Mouse (Mus musculus) CH12.LX (cell line): ENCODE measurements at regions not wholly inside any gene's neighbourhood (a gene's known extent, or its start where the extent isn't known, plus 50 kb on each side); places are given as distances from the start of the nearest gene placed in this dataset.

Experiments
- DNase-seq: peaks from one replicate; pipeline ENCODE4 v3.0.0-alpha.2; 2013; ENCODE audit errors: extremely low read depth
- H3K27ac ChIP-seq: 2 replicates; pipeline ENCODE4 v1.5.1; 2012; ENCODE audit warnings: low read depth, mild to moderate bottlenecking, control low read depth, moderate library complexity; ENCODE audit not compliant: insufficient read depth
- H3K27me3 ChIP-seq: replicated peaks from 2 replicates; pipeline ENCODE3; 2012; ENCODE audit warnings: inconsistent platforms
- H3K36me3 ChIP-seq, 2 experiments: replicated peaks in 1 of 2; 2 replicates each; pipeline versions ENCODE3 to v1.6.1; 2012; ENCODE audit warnings: inconsistent platforms in 1 of 2, low read length in 1 of 2, mild to moderate bottlenecking in 1 of 2, mixed read lengths in 1 of 2, moderate library complexity in 1 of 2; ENCODE audit not compliant: control insufficient read depth in 1 of 2, insufficient read depth in 1 of 2
- H3K4me1 ChIP-seq, 2 experiments: 2 replicates each; pipeline ENCODE4 v1.6.1; 2012; ENCODE audit warnings: inconsistent platforms in 1 of 2, moderate library complexity in 1 of 2; ENCODE audit not compliant: insufficient read depth in 2 of 2, control insufficient read depth in 1 of 2
- H3K4me2 ChIP-seq: 2 replicates; pipeline ENCODE4 v1.6.1; 2012; ENCODE audit warnings: low read depth, mild to moderate bottlenecking, control low read depth; ENCODE audit not compliant: poor library complexity, insufficient read depth, severe bottlenecking
- H3K4me3 ChIP-seq, 3 experiments: fragments of 150-350 bp in 1 of 3; sonication (generic) in 1 of 3; replicated peaks in 1 of 3; 2 replicates each; pipeline versions ENCODE3 to v1.5.1; 2011 to 2012; ENCODE audit warnings: low read depth in 2 of 3, low read length in 2 of 3, mild to moderate bottlenecking in 2 of 3, moderate library complexity in 2 of 3, control low read depth in 1 of 3, improper control_type of control experiment in 1 of 3, inconsistent platforms in 1 of 3, mixed read lengths in 1 of 3; ENCODE audit not compliant: poor library complexity in 1 of 3
- H3K79me2 ChIP-seq: replicated peaks from 2 replicates; pipeline ENCODE4 v1.6.1; 2012; ENCODE audit warnings: mild to moderate bottlenecking, moderate library complexity; ENCODE audit not compliant: control insufficient read depth, poor library complexity, insufficient read depth, severe bottlenecking; ENCODE audit errors: extremely low read depth
- H3K9ac ChIP-seq: 2 replicates; pipeline ENCODE4 v1.6.1; 2012; ENCODE audit warnings: low read depth, mild to moderate bottlenecking, control low read depth, moderate library complexity; ENCODE audit not compliant: insufficient read depth
- H3K9me3 ChIP-seq: replicated peaks from 2 replicates; pipeline ENCODE3; 2012; ENCODE audit warnings: low read length, inconsistent platforms, mixed read lengths
- CTCF ChIP-seq, 2 experiments: IDR thresholded peaks in 1 of 2; conservative IDR thresholded peaks in 1 of 2; 2 replicates each; pipeline ENCODE4 v1.5.1; 2011 to 2012; ENCODE audit warnings: low read depth in 2 of 2, low read length in 2 of 2, improper control_type of control experiment in 1 of 2, inconsistent platforms in 1 of 2, mild to moderate bottlenecking in 1 of 2, moderate library complexity in 1 of 2
- E2F4 ChIP-seq: IDR thresholded peaks from 2 replicates; pipeline ENCODE4 v1.6.1; 2011; ENCODE audit warnings: low read depth, low read length, improper control_type of control experiment; ENCODE audit not compliant: insufficient replicate concordance
- ELF1 ChIP-seq: IDR thresholded peaks from 2 replicates; pipeline ENCODE4 v1.6.1; 2014; ENCODE audit warnings: low read depth, mild to moderate bottlenecking, inconsistent platforms, low read length, improper control_type of control experiment
- EP300 ChIP-seq: IDR thresholded peaks from 2 replicates; pipeline ENCODE4 v1.6.1; 2011; ENCODE audit warnings: low read length, improper control_type of control experiment
- HCFC1 ChIP-seq: IDR thresholded peaks from 2 replicates; pipeline ENCODE4 v1.6.1; 2012; ENCODE audit warnings: low read depth, mild to moderate bottlenecking, inconsistent platforms, low read length, improper control_type of control experiment
- IRF4 ChIP-seq: IDR thresholded peaks from 2 replicates; pipeline ENCODE4 v1.6.1; 2014; ENCODE audit warnings: low read depth, mild to moderate bottlenecking, inconsistent platforms, low read length, improper control_type of control experiment
- JUN ChIP-seq: IDR thresholded peaks from 2 replicates; pipeline ENCODE4 v1.6.1; 2011; ENCODE audit warnings: low read depth, mild to moderate bottlenecking, low read length, improper control_type of control experiment, moderate library complexity; ENCODE audit not compliant: insufficient read depth
- KAT2A ChIP-seq: IDR thresholded peaks from 2 replicates; pipeline ENCODE4 v1.6.1; 2012; ENCODE audit warnings: low read length, improper control_type of control experiment, inconsistent platforms; ENCODE audit not compliant: insufficient replicate concordance
- MYC ChIP-seq: IDR thresholded peaks from 2 replicates; pipeline ENCODE4 v1.6.1; 2011; ENCODE audit warnings: low read depth, mild to moderate bottlenecking, improper control_type of control experiment, low read length
- NRF1 ChIP-seq: IDR thresholded peaks from 2 replicates; pipeline ENCODE4 v1.6.1; 2014; ENCODE audit warnings: low read depth, mild to moderate bottlenecking, inconsistent platforms, low read length, improper control_type of control experiment, moderate library complexity
- PAX5 ChIP-seq: IDR thresholded peaks from 2 replicates; pipeline ENCODE4 v1.6.1; 2012; ENCODE audit warnings: low read length, inconsistent platforms, mixed read lengths
- RCOR1 ChIP-seq: conservative IDR thresholded peaks from 2 replicates; pipeline ENCODE4 v1.6.1; 2012; ENCODE audit warnings: low read depth, mild to moderate bottlenecking, inconsistent platforms, low read length, improper control_type of control experiment
- SIN3A ChIP-seq: IDR thresholded peaks from 2 replicates; pipeline ENCODE4 v1.6.1; 2012; ENCODE audit warnings: low read length, improper control_type of control experiment, inconsistent platforms
- TBP ChIP-seq: conservative IDR thresholded peaks from 2 replicates; pipeline ENCODE4 v1.6.1; 2011; ENCODE audit warnings: low read depth, low read length, improper control_type of control experiment
- TCF12 ChIP-seq: IDR thresholded peaks from 2 replicates; pipeline ENCODE4 v1.6.1; 2014; ENCODE audit warnings: low read depth, mild to moderate bottlenecking, inconsistent platforms, low read length, improper control_type of control experiment
- UBTF ChIP-seq: IDR thresholded peaks from 2 replicates; pipeline ENCODE4 v1.6.1; 2012; ENCODE audit warnings: low read depth, mild to moderate bottlenecking, inconsistent platforms, low read length, improper control_type of control experiment, moderate library complexity
- USF1 ChIP-seq: IDR thresholded peaks from 2 replicates; pipeline ENCODE4 v1.6.1; 2014; ENCODE audit warnings: low read depth, mild to moderate bottlenecking, inconsistent platforms, low read length, improper control_type of control experiment
- USF2 ChIP-seq: conservative IDR thresholded peaks from 2 replicates; pipeline ENCODE4 v1.6.1; 2011; ENCODE audit warnings: low read depth, low read length, improper control_type of control experiment
- ZC3H11A ChIP-seq: IDR thresholded peaks from 2 replicates; pipeline ENCODE4 v1.6.1; 2012; ENCODE audit warnings: low read depth, mild to moderate bottlenecking, inconsistent platforms, low read length, improper control_type of control experiment
- ZKSCAN1 ChIP-seq: IDR thresholded peaks from 2 replicates; pipeline ENCODE4 v1.6.1; 2012; ENCODE audit warnings: low read depth, inconsistent platforms, low read length, improper control_type of control experiment, borderline replicate concordance
- dilution Hi-C: fragments of 300-500 bp; cut with MboI; formaldehyde crosslinking; loops from 2 replicates; pipeline ENCODE4 v1.14.3; 2020; ENCODE audit warnings: low sequenced_read_pairs; ENCODE audit not compliant: extremely low pct_unique_long_range_greater_than_20kb, extremely low pct_ligation_motif_present
- in situ Hi-C: fragments of 300-500 bp; cut with MboI; formaldehyde crosslinking; loops from 3 replicates; pipeline ENCODE4 v1.14.3; 2019; ENCODE audit warnings: low sequenced_read_pairs, low pct_ligation_motif_present, low pct_unique_long_range_greater_than_20kb, mixed read lengths

DNA sequence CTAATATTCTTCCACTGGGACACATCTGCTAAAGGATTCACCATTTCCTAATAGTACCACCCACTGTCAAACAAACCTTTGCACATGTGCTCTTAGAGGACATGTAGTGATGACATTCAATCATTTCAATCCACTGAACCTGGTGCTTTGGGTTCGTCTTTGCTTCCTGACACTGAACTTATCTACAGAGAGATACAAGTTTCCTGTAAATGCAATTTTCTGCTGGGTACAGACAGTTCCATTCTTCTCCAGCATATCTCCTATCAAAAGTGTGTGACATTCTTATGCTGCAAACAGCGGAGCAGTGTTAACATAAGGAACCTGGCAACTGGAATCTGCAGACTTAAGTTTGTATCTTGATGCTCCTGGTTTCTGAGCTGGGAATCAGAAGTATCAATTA is 805.8 kb downstream of the Diaph3 start:
- Histone ChIP-seq H3K4me2 (no peak overlapping the region), H3K79me2 (no peaks in the 10 kb centered on the region), H3K27ac (no peak overlapping the region), H3K9me3 (peaks cover 2% of the 10 kb centered on the region), H3K4me3 (no peak overlapping the region), H3K4me1 (no peaks in the 10 kb centered on the region), H3K27me3 (no peaks in the 10 kb centered on the region), H3K36me3 (no peaks in the 10 kb centered on the region), H3K9ac (no peak overlapping the region)
- in situ Hi-C loops (no loop called here), dilution Hi-C loops (no loop called here)
- no peak for DNase-seq
- TF ChIP-seq ZKSCAN1 (no peak), MYC (no peak), HCFC1 (no peak)

DNA sequence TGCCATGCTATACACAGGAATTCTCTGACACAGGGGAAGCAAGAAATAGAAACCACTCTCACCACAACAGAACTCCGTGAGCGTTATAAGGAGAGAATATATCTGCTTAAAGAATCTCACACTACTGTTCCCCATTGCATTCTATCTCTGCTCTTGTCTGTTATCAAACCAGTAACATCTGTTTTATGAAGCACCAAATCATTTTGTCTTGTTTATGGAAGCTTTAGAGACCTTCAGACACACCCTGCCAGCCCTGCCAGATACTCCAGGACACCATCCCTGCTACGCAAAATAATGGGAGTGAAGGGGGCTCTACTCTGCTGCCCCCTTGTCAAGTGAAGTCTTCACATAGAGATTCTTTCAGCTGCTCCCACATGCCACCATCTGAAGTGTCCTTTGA is 811.9 kb downstream of the Diaph3 start:
- no peak overlapping the region for H3K4me3 ChIP-seq
- H3K9me3 ChIP-seq, result peaks cover 6% of the 10 kb centered on the region
- TF ChIP-seq SIN3A (no peak), ZC3H11A (no peak), USF1 (no peak), ELF1 (no peak), HCFC1 (no peak), NRF1 (no peak), UBTF (no peak), TBP (no peak), E2F4 (no peak), JUN (no peak), KAT2A (no peak), IRF4 (no peak), USF2 (no peak), EP300 (no peak), RCOR1 (no peak), TCF12 (no peak), PAX5 (no peak), CTCF (conservative IDR thresholded peaks at IDR 0.05 in 1 of 2, IDR thresholded peaks at IDR 0.05 in 1 of 2; ENCODE audit: low read depth in 2 of 2, low read length in 2 of 2) (no peak)
- peak overlapping the region; percentile 50; the same call in 1 of the 2 replicates for H3K4me2 ChIP-seq
- dilution Hi-C loops (no loop called here), in situ Hi-C loops (no loop called here)
- no peak overlapping the region for H3K9ac ChIP-seq
- no peak overlapping the region for H3K27ac ChIP-seq
- H3K79me2 ChIP-seq, result no peaks in the 10 kb centered on the region
- no peak for DNase-seq
- H3K4me1 ChIP-seq, result 0 out of 4 replicates have a peak, but pooled peaks cover 0 to 5% of the 10 kb centered on the region in 2 experiments
- no peaks in the 10 kb centered on the region for H3K36me3 ChIP-seq
- no peaks in the 10 kb centered on the region for H3K27me3 ChIP-seq
